Mouse (Mus musculus): ENCODE data around the gene Pfkm. TPM values are rescaled to one million over a fixed set of nuclear protein-coding genes. Genes with fewer than 3 reads are reported as not detected.

The Pfkm gene
- total and polyA plus RNA-seq, 3 experiments: 521 to 921 (median 800) TPM

GRCm38 (mm10) chr15:98102401-98102800, 10.0 kb downstream of the Pfkm start:
- H3K4me1 ChIP-seq (ENCODE audit: control insufficient read depth, insufficient read depth, low read length): no peaks in the 10 kb centered on the region

GRCm38 (mm10) chr15:98106506-98106905, 14.1 kb downstream of the Pfkm start:
- Histone ChIP-seq H3K4me1 (ENCODE audit: control insufficient read depth, insufficient read depth, low read length) (peaks cover 2% of the 10 kb centered on the region; the same call in 1 of the 2 replicates), H3K27me3 (ENCODE audit: control insufficient read depth, insufficient read depth, low read length) (no peaks in the 10 kb centered on the region), H3K4me3 (no peak overlapping the region), H3K36me3 (ENCODE audit: control insufficient read depth, insufficient read depth, low read length) (no peaks in the 10 kb centered on the region), H3K27ac (no peak overlapping the region), H3K79me2 (replicated peaks; ENCODE audit: control insufficient read depth, insufficient read depth, low read length) (no peaks in the 10 kb centered on the region), H3K9ac (ENCODE audit: low read depth, low read length) (no peak overlapping the region)
- intact Hi-C loops (cut with DNase I): loop anchor here (5.0 kb wide), 1 partner anchor 46 kb away; no protein-coding TSS in a partner anchor
- no peak for DNase-seq
- TF ChIP-seq EP300 (IDR thresholded peaks at IDR 0.05; ENCODE audit: insufficient read depth, low read depth, low read length) (no peak), CTCF (IDR thresholded peaks at IDR 0.05) (no peak), POLR2A (IDR thresholded peaks at IDR 0.05; ENCODE audit: insufficient read depth, low read depth, low read length) (no peak)
- 46% methylated on average over 6 of the region's 6 CpGs for WGBS

More at GRCm38 (mm10) chr15:98102401-98102800, 10.0 kb downstream of the Pfkm start:
- no peaks in the 10 kb centered on the region for H3K27me3 ChIP-seq (ENCODE audit: control insufficient read depth, insufficient read depth, low read length)
- no peak for TF ChIP-seq POLR2A (IDR thresholded peaks at IDR 0.05; ENCODE audit: insufficient read depth, low read depth, low read length)
- no peak for TF ChIP-seq EP300 (IDR thresholded peaks at IDR 0.05; ENCODE audit: insufficient read depth, low read depth, low read length)
- TF ChIP-seq CTCF (IDR thresholded peaks at IDR 0.05): no peak
- no peak overlapping the region for H3K27ac ChIP-seq
- no peaks in the 10 kb centered on the region for H3K79me2 ChIP-seq (replicated peaks; ENCODE audit: control insufficient read depth, insufficient read depth, low read length)
- no peak for DNase-seq
- no peak overlapping the region for H3K4me3 ChIP-seq
- no peaks in the 10 kb centered on the region for H3K36me3 ChIP-seq (ENCODE audit: control insufficient read depth, insufficient read depth, low read length)
- WGBS: 84% methylated on average over 6 of the region's 6 CpGs
- H3K9ac ChIP-seq (ENCODE audit: low read depth, low read length): no peak overlapping the region
- intact Hi-C loops (cut with DNase I): no loop called here

GRCm38 (mm10) chr15:98107230-98107629, 14.8 kb downstream of the Pfkm start:
- H3K4me1 ChIP-seq (ENCODE audit: control insufficient read depth, insufficient read depth, low read length): peaks cover 2% of the 10 kb centered on the region; the same call in 1 of the 2 replicates
- intact Hi-C loops (cut with DNase I): loop anchor here (5.0 kb wide), 1 partner anchor 45 kb away; no protein-coding TSS in a partner anchor
- no peak overlapping the region for H3K9ac ChIP-seq (ENCODE audit: low read depth, low read length)
- no peak for DNase-seq
- TF ChIP-seq POLR2A (IDR thresholded peaks at IDR 0.05; ENCODE audit: insufficient read depth, low read depth, low read length): no peak
- TF ChIP-seq CTCF (IDR thresholded peaks at IDR 0.05): no peak
- TF ChIP-seq EP300 (IDR thresholded peaks at IDR 0.05; ENCODE audit: insufficient read depth, low read depth, low read length): no peak
- no peaks in the 10 kb centered on the region for H3K79me2 ChIP-seq (replicated peaks; ENCODE audit: control insufficient read depth, insufficient read depth, low read length)
- H3K27ac ChIP-seq: no peak overlapping the region
- H3K36me3 ChIP-seq (ENCODE audit: control insufficient read depth, insufficient read depth, low read length): peaks cover 1% of the 10 kb centered on the region; the same call in 1 of the 2 replicates
- WGBS: 80% methylated on average over 6 of the region's 6 CpGs
- no peaks in the 10 kb centered on the region for H3K27me3 ChIP-seq (ENCODE audit: control insufficient read depth, insufficient read depth, low read length)
- no peak overlapping the region for H3K4me3 ChIP-seq

- H3K27ac ChIP-seq: peak overlapping the region; percentile 95; the same call in 1 of the 2 replicates
- 0 out of 2 replicates have a peak overlapping the region, but pooled peaks have one; percentile 12 for H3K9ac ChIP-seq (ENCODE audit: low read depth, low read length)
- no peak for DNase-seq
- intact Hi-C loops (cut with DNase I): loop anchor here (2.0 to 5.0 kb wide), 2 partner anchors 15 to 45 kb away; partner anchors contain the start of genes Pfkm and Senp1
- no peaks in the 10 kb centered on the region for H3K27me3 ChIP-seq (ENCODE audit: control insufficient read depth, insufficient read depth, low read length)
- peak overlapping the region; percentile 61 for H3K4me3 ChIP-seq
- H3K36me3 ChIP-seq (ENCODE audit: control insufficient read depth, insufficient read depth, low read length): peaks cover 2% of the 10 kb centered on the region; the same call in 1 of the 2 replicates
- 30% methylated on average over 11 of the region's 11 CpGs for WGBS
- H3K79me2 ChIP-seq (replicated peaks; ENCODE audit: control insufficient read depth, insufficient read depth, low read length): no peaks in the 10 kb centered on the region
- TF ChIP-seq CTCF (IDR thresholded peaks at IDR 0.05) (no peak), POLR2A (IDR thresholded peaks at IDR 0.05; ENCODE audit: insufficient read depth, low read depth, low read length) (no peak), EP300 (IDR thresholded peaks at IDR 0.05; ENCODE audit: insufficient read depth, low read depth, low read length) (no peak)
- H3K4me1 ChIP-seq (ENCODE audit: control insufficient read depth, insufficient read depth, low read length): peaks cover 2% of the 10 kb centered on the region; the same call in 1 of the 2 replicates
Observed at GRCm38 (mm10) chr15:98107703-98108296, 15.4 kb downstream of the Pfkm start.

GRCm38 (mm10) chr15:98108297-98109152, 16.1 kb downstream of the Pfkm start:
- peak; percentile 87 to 90 for DNase-seq
- no peaks in the 10 kb centered on the region for H3K27me3 ChIP-seq (ENCODE audit: control insufficient read depth, insufficient read depth, low read length)
- 2% methylated on average over 37 of the region's 37 CpGs for WGBS
- peak overlapping the region; percentile 61 for H3K4me3 ChIP-seq
- peaks cover 2% of the 10 kb centered on the region; the same call in 1 of the 2 replicates for H3K4me1 ChIP-seq (ENCODE audit: control insufficient read depth, insufficient read depth, low read length)
- TF ChIP-seq POLR2A (IDR thresholded peaks at IDR 0.05; ENCODE audit: insufficient read depth, low read depth, low read length) (peak; percentile 94), CTCF (IDR thresholded peaks at IDR 0.05) (peak; percentile 25), EP300 (IDR thresholded peaks at IDR 0.05; ENCODE audit: insufficient read depth, low read depth, low read length) (0 out of 2 replicates have a peak, but pooled peaks have one; percentile 40)
- peak overlapping the region; percentile 95 for H3K27ac ChIP-seq
- intact Hi-C loops (cut with DNase I): loop anchor here (2.0 to 5.0 kb wide), 2 partner anchors 16 to 44 kb away; partner anchors contain the start of genes Pfkm and Senp1
- peak overlapping the region; percentile 95 for H3K9ac ChIP-seq (ENCODE audit: low read depth, low read length)
- H3K79me2 ChIP-seq (replicated peaks; ENCODE audit: control insufficient read depth, insufficient read depth, low read length): no peaks in the 10 kb centered on the region
- peaks cover 2% of the 10 kb centered on the region; the same call in 1 of the 2 replicates for H3K36me3 ChIP-seq (ENCODE audit: control insufficient read depth, insufficient read depth, low read length)

Measured in heart, adult 2 months (tissue).